Mouse (Mus musculus): ENCODE measurements around the gene Cmtm8. TPM values are rescaled to one million over a fixed set of nuclear protein-coding genes. Genes with fewer than 3 reads are reported as not detected.
A peak's percentile ranks its signal among the peaks of the same experiment; 100 is the strongest.

The Cmtm8 gene
- polyA plus RNA-seq, 1 experiment from 2014 or later = 8.1 TPM

- 65% methylated on average over 4 of the region's 4 CpGs for WGBS
- ATAC-seq (ENCODE audit: low read depth) = no peak
- H3K27me3 ChIP-seq (ENCODE audit: control insufficient read depth, insufficient read depth, low read length) = no peaks in the 10 kb centered on the region
- H3K4me2 ChIP-seq (ENCODE audit: low read depth, low read length) = no peak overlapping the region
- no peaks in the 10 kb centered on the region for H3K4me1 ChIP-seq (ENCODE audit: control insufficient read depth, insufficient read depth, low read length)
- H3K36me3 ChIP-seq (ENCODE audit: control insufficient read depth, insufficient read depth, low read length) = no peaks in the 10 kb centered on the region
- no peak overlapping the region for H3K4me3 ChIP-seq (ENCODE audit: low read depth, low read length)
- no peaks in the 10 kb centered on the region for H3K9me3 ChIP-seq (ENCODE audit: control insufficient read depth, low read length)
- H3K9ac ChIP-seq (replicated peaks; ENCODE audit: low read depth, low read length) = no peak overlapping the region
- no peak overlapping the region for H3K27ac ChIP-seq (ENCODE audit: low read depth, low read length)
Measured at GRCm38 (mm10) chr9:114775272-114775671, 68.7 kb downstream of the Cmtm8 start.

- no peak overlapping the region for H3K4me3 ChIP-seq (ENCODE audit: low read depth, low read length)
- no peak overlapping the region for H3K9ac ChIP-seq (replicated peaks; ENCODE audit: low read depth, low read length)
- WGBS = 78% methylated on average over 6 of the region's 6 CpGs
Measured at GRCm38 (mm10) chr9:114774629-114775028, 69.3 kb downstream of the Cmtm8 start.

GRCm38 (mm10) chr9:114771565-114771964 is 72.4 kb downstream of the Cmtm8 start:
- no peak overlapping the region for H3K4me3 ChIP-seq (ENCODE audit: low read depth, low read length)
- no peaks in the 10 kb centered on the region for H3K9me3 ChIP-seq (ENCODE audit: control insufficient read depth, low read length)
- H3K36me3 ChIP-seq (ENCODE audit: control insufficient read depth, insufficient read depth, low read length) = no peaks in the 10 kb centered on the region
- H3K4me2 ChIP-seq (ENCODE audit: low read depth, low read length) = no peak overlapping the region
- WGBS = 74% methylated on average over 7 of the region's 7 CpGs
- H3K27me3 ChIP-seq (ENCODE audit: control insufficient read depth, insufficient read depth, low read length) = no peaks in the 10 kb centered on the region
- H3K4me1 ChIP-seq (ENCODE audit: control insufficient read depth, insufficient read depth, low read length) = 0 out of 2 replicates have a peak, but pooled peaks cover 2% of the 10 kb centered on the region
- H3K9ac ChIP-seq (replicated peaks; ENCODE audit: low read depth, low read length) = no peak overlapping the region
- H3K27ac ChIP-seq (ENCODE audit: low read depth, low read length) = no peak overlapping the region
- ATAC-seq (ENCODE audit: low read depth) = no peak

More at GRCm38 (mm10) chr9:114774629-114775028, 69.3 kb downstream of the Cmtm8 start:
- Histone ChIP-seq H3K36me3 (ENCODE audit: control insufficient read depth, insufficient read depth, low read length) (no peaks in the 10 kb centered on the region), H3K27ac (ENCODE audit: low read depth, low read length) (no peak overlapping the region), H3K4me1 (ENCODE audit: control insufficient read depth, insufficient read depth, low read length) (no peaks in the 10 kb centered on the region), H3K9me3 (ENCODE audit: control insufficient read depth, low read length) (no peaks in the 10 kb centered on the region), H3K4me2 (ENCODE audit: low read depth, low read length) (no peak overlapping the region), H3K27me3 (ENCODE audit: control insufficient read depth, insufficient read depth, low read length) (no peaks in the 10 kb centered on the region)
- no peak for ATAC-seq (ENCODE audit: low read depth)

DNA sequence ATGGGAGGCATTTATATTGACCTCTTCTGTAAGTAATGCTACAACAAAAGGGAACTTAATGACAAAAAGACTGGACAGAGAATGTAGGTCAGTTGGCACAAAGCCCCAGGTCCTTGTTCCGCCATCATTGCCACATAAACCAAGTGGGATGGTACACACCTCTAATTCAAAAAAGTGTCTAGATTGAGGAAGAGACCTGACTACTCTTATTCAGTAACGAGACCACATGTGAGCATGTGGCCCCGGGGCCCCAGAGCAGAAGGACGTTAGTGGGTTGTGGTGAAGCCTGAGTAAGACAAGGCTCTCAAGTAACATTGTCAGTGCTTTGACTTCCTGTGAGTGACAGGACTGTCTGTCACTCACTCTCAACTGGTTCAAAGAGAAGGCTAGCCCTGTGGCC is 73.7 kb downstream of the Cmtm8 start:
- H3K36me3 ChIP-seq (ENCODE audit: control insufficient read depth, insufficient read depth, low read length) = no peaks in the 10 kb centered on the region
- H3K4me3 ChIP-seq (ENCODE audit: low read depth, low read length) = no peak overlapping the region
- H3K4me1 ChIP-seq (ENCODE audit: control insufficient read depth, insufficient read depth, low read length) = 0 out of 2 replicates have a peak, but pooled peaks cover 2% of the 10 kb centered on the region
- ATAC-seq (ENCODE audit: low read depth) = no peak
- no peaks in the 10 kb centered on the region for H3K9me3 ChIP-seq (ENCODE audit: control insufficient read depth, low read length)
- no peaks in the 10 kb centered on the region for H3K27me3 ChIP-seq (ENCODE audit: control insufficient read depth, insufficient read depth, low read length)
- 90% methylated on average over 4 of the region's 4 CpGs for WGBS
- H3K4me2 ChIP-seq (ENCODE audit: low read depth, low read length) = no peak overlapping the region
- no peak overlapping the region for H3K27ac ChIP-seq (ENCODE audit: low read depth, low read length)
- H3K9ac ChIP-seq (replicated peaks; ENCODE audit: low read depth, low read length) = no peak overlapping the region

DNA sequence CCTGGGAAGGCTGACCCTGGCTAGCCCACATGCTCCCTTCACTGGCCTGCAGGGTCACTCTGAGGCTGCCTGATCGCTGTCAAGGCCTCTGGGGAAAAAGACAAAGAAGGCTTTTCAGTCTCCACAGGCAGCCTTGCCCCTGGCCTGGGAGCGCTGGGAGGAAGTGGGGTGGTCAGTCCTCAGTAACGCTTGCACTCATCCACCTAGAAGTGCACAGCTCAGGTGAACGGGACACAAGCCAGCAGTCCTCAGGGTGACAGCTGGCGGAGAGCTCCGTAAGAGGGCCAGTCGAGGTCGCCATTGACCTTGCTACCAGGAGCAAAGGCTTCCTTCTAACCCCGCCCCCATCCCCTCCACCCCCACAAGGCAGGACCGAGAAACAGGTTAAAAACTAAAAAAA is 75.9 kb downstream of the Cmtm8 start:
- Histone ChIP-seq H3K36me3 (ENCODE audit: control insufficient read depth, insufficient read depth, low read length) (no peaks in the 10 kb centered on the region), H3K9ac (replicated peaks; ENCODE audit: low read depth, low read length) (no peak overlapping the region), H3K4me2 (ENCODE audit: low read depth, low read length) (no peak overlapping the region), H3K27me3 (ENCODE audit: control insufficient read depth, insufficient read depth, low read length) (no peaks in the 10 kb centered on the region), H3K4me3 (ENCODE audit: low read depth, low read length) (no peak overlapping the region), H3K9me3 (ENCODE audit: control insufficient read depth, low read length) (no peaks in the 10 kb centered on the region), H3K27ac (ENCODE audit: low read depth, low read length) (no peak overlapping the region), H3K4me1 (ENCODE audit: control insufficient read depth, insufficient read depth, low read length) (0 out of 2 replicates have a peak, but pooled peaks cover 2% of the 10 kb centered on the region)
- 56% methylated on average over 10 of the region's 10 CpGs for WGBS
- no peak for ATAC-seq (ENCODE audit: low read depth)

DNA sequence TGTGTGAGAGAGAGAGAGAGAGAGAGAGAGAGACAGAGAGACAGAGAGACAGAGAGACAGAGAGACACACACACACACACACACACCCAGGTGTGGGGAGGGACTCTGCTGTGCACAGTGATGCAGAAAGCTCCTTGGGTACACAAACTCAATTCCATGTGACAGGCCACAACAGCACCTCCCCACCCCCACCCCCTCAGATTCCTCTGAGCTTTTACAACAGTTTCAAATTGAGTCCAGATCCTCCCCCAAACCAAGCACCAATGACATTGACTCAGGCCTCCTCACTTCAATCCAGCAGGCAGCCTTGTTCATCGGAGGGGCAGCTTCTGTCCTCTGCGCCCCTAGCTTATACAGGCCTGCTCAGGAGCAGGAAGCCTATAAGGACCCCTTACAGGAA is 76.4 kb downstream of the Cmtm8 start:
- Histone ChIP-seq H3K9me3 (ENCODE audit: control insufficient read depth, low read length) (no peaks in the 10 kb centered on the region), H3K27ac (ENCODE audit: low read depth, low read length) (no peak overlapping the region), H3K4me3 (ENCODE audit: low read depth, low read length) (no peak overlapping the region), H3K27me3 (ENCODE audit: control insufficient read depth, insufficient read depth, low read length) (no peaks in the 10 kb centered on the region), H3K36me3 (ENCODE audit: control insufficient read depth, insufficient read depth, low read length) (no peaks in the 10 kb centered on the region), H3K9ac (replicated peaks; ENCODE audit: low read depth, low read length) (no peak overlapping the region), H3K4me2 (ENCODE audit: low read depth, low read length) (no peak overlapping the region), H3K4me1 (ENCODE audit: control insufficient read depth, insufficient read depth, low read length) (0 out of 2 replicates have a peak, but pooled peaks cover 2% of the 10 kb centered on the region)
- ATAC-seq (ENCODE audit: low read depth) = peak; percentile 15; the same call in 1 of the 2 replicates
- 67% methylated on average over 2 of the region's 2 CpGs for WGBS

GRCm38 (mm10) chr9:114767030-114767429 is 76.9 kb downstream of the Cmtm8 start:
- Histone ChIP-seq H3K9ac (replicated peaks; ENCODE audit: low read depth, low read length) (no peak overlapping the region), H3K4me1 (ENCODE audit: control insufficient read depth, insufficient read depth, low read length) (0 out of 2 replicates have a peak, but pooled peaks cover 2% of the 10 kb centered on the region), H3K4me2 (ENCODE audit: low read depth, low read length) (no peak overlapping the region), H3K27ac (ENCODE audit: low read depth, low read length) (0 out of 2 replicates have a peak overlapping the region, but pooled peaks have one; percentile 34), H3K4me3 (ENCODE audit: low read depth, low read length) (no peak overlapping the region), H3K27me3 (ENCODE audit: control insufficient read depth, insufficient read depth, low read length) (no peaks in the 10 kb centered on the region), H3K36me3 (ENCODE audit: control insufficient read depth, insufficient read depth, low read length) (no peaks in the 10 kb centered on the region), H3K9me3 (ENCODE audit: control insufficient read depth, low read length) (no peaks in the 10 kb centered on the region)
- WGBS = 31% methylated on average over 13 of the region's 13 CpGs
- ATAC-seq (ENCODE audit: low read depth) = peak; percentile 87

GRCm38 (mm10) chr9:114763341-114763740 is 80.6 kb downstream of the Cmtm8 start:
- no peak overlapping the region for H3K27ac ChIP-seq (ENCODE audit: low read depth, low read length)
- no peak for ATAC-seq (ENCODE audit: low read depth)
- H3K9me3 ChIP-seq (ENCODE audit: control insufficient read depth, low read length) = no peaks in the 10 kb centered on the region
- H3K36me3 ChIP-seq (ENCODE audit: control insufficient read depth, insufficient read depth, low read length) = no peaks in the 10 kb centered on the region
- H3K27me3 ChIP-seq (ENCODE audit: control insufficient read depth, insufficient read depth, low read length) = no peaks in the 10 kb centered on the region
- H3K4me2 ChIP-seq (ENCODE audit: low read depth, low read length) = no peak overlapping the region
- no peak overlapping the region for H3K4me3 ChIP-seq (ENCODE audit: low read depth, low read length)
- WGBS = 58% methylated on average over 13 of the region's 13 CpGs
- H3K9ac ChIP-seq (replicated peaks; ENCODE audit: low read depth, low read length) = no peak overlapping the region
- 0 out of 2 replicates have a peak, but pooled peaks cover 2% of the 10 kb centered on the region for H3K4me1 ChIP-seq (ENCODE audit: control insufficient read depth, insufficient read depth, low read length)

GRCm38 (mm10) chr9:114761848-114762247 is 82.1 kb downstream of the Cmtm8 start:
- 78% methylated on average over 11 of the region's 11 CpGs for WGBS
- Histone ChIP-seq H3K9ac (replicated peaks; ENCODE audit: low read depth, low read length) (no peak overlapping the region), H3K4me1 (ENCODE audit: control insufficient read depth, insufficient read depth, low read length) (0 out of 2 replicates have a peak, but pooled peaks cover 2% of the 10 kb centered on the region), H3K27me3 (ENCODE audit: control insufficient read depth, insufficient read depth, low read length) (no peaks in the 10 kb centered on the region), H3K9me3 (ENCODE audit: control insufficient read depth, low read length) (no peaks in the 10 kb centered on the region), H3K4me3 (ENCODE audit: low read depth, low read length) (no peak overlapping the region), H3K4me2 (ENCODE audit: low read depth, low read length) (no peak overlapping the region), H3K36me3 (ENCODE audit: control insufficient read depth, insufficient read depth, low read length) (no peaks in the 10 kb centered on the region), H3K27ac (ENCODE audit: low read depth, low read length) (no peak overlapping the region)
- no peak for ATAC-seq (ENCODE audit: low read depth)
